Mouse (Mus musculus) heart, adult 2 months (tissue): ENCODE results near the gene Axl.

Experiments used
- CTCF ChIP-seq: fragments of 200-600 bp; IDR thresholded peaks from 2 replicates; pipeline ENCODE4 v1.8.1; 2022; ENCODE audit warnings: antibody characterized with exemption, mild to moderate bottlenecking, moderate library complexity
- EP300 ChIP-seq: fragments of 200-500 bp; IDR thresholded peaks from 2 replicates; pipeline ENCODE4 v1.6.1; 2011; ENCODE audit warnings: low read depth, low read length, control low read depth; ENCODE audit not compliant: insufficient read depth
- POLR2A ChIP-seq: fragments of 200-500 bp; IDR thresholded peaks from 2 replicates; pipeline ENCODE4 v1.6.1; 2011; ENCODE audit warnings: mild to moderate bottlenecking, low read depth, low read length, control low read depth; ENCODE audit not compliant: insufficient read depth

DNA sequence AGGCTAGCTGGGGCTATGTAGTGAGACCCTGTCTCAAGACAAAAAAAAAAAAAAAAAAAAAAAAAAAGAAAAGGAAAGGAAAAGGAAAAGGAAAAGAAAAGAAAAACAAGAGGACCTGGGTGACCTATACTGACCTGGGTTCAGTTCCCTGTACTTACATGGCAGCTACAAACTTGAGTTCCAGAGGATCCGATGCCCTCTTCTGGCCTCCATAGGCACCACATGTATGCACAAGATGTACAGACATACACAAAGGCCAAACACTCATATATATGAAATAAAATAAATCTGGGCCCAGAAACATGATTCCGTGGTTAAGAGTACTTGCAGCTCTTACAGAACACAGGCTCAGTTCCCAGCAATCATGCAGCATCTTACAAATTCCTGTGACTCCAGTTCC is 51.6 kb downstream of the Axl start:
- TF ChIP-seq CTCF (peak; percentile 48), POLR2A (no peak), EP300 (no peak)
